Mouse (Mus musculus) heart, postnatal 0 days (tissue): Measurements from ENCODE around the gene Sugt1. TPM values are rescaled to one million over a fixed set of nuclear protein-coding genes. Genes with fewer than 3 reads are reported as not detected.

ENCODE experiments used
- ATAC-seq: fragments of 200-750 bp; cut with Nextera tagmentation; 2 replicates; pipeline ENCODE4 v1.8.0; 2017; ENCODE audit warnings: low read depth, moderate number of reproducible peaks, moderate library complexity; ENCODE audit not compliant: insufficient read depth
- DNase-seq: peaks from one replicate; pipeline ENCODE4 v3.0.0-alpha.2; 2016; ENCODE audit warnings: low spot score
- H3K27ac ChIP-seq: fragments of 300-500 bp; sonication (generic); 2 replicates; pipeline ENCODE4 v1.5.1; 2014; ENCODE audit warnings: low read depth, mild to moderate bottlenecking
- H3K27me3 ChIP-seq: fragments of 300-500 bp; sonication (generic); 2 replicates; pipeline ENCODE4 v1.6.1; 2014; ENCODE audit warnings: low read length, mixed read lengths; ENCODE audit not compliant: control insufficient read depth, insufficient read depth
- H3K36me3 ChIP-seq: fragments of 300-500 bp; sonication (generic); replicated peaks from 2 replicates; pipeline ENCODE4 v1.6.1; 2014; ENCODE audit warnings: low read length, mixed read lengths; ENCODE audit not compliant: control insufficient read depth, insufficient read depth
- H3K4me1 ChIP-seq: fragments of 300-500 bp; sonication (generic); 2 replicates; pipeline ENCODE4 v1.6.1; 2014; ENCODE audit warnings: antibody characterized with exemption; ENCODE audit not compliant: control insufficient read depth, insufficient read depth
- H3K4me2 ChIP-seq: fragments of 300-500 bp; sonication (generic); 2 replicates; pipeline ENCODE4 v1.6.1; 2014; ENCODE audit warnings: low read depth, mild to moderate bottlenecking, low read length, moderate library complexity
- H3K4me3 ChIP-seq: fragments of 300-500 bp; sonication (generic); 2 replicates; pipeline ENCODE4 v1.5.1; 2014; ENCODE audit warnings: low read depth, low read length
- H3K9ac ChIP-seq: fragments of 300-500 bp; sonication (generic); replicated peaks from 2 replicates; pipeline ENCODE4 v1.6.1; 2014; ENCODE audit warnings: low read depth, low read length, mixed read lengths
- H3K9me3 ChIP-seq: fragments of 300-500 bp; sonication (generic); replicated peaks from 2 replicates; pipeline ENCODE4 v1.6.1; 2016; ENCODE audit warnings: low read length; ENCODE audit not compliant: control insufficient read depth
- CTCF ChIP-seq: IDR thresholded peaks from 2 replicates; pipeline ENCODE4 v1.5.1; 2016; ENCODE audit warnings: antibody characterized with exemption, control low read depth, low read depth
- EP300 ChIP-seq: IDR thresholded peaks from 2 replicates; pipeline ENCODE4 v1.6.1; 2016; ENCODE audit warnings: antibody characterized with exemption, low read depth
- WGBS: fragments of 180-500 bp; shearing (Covaris S2); extraction: QIAGEN DNeasy Blood & Tissue Kit; methylation state at CpG from one replicate; pipeline ENCODE4 v1.1.7; 2014; 5-methylcytosine and 5-hydroxymethylcytosine counted together
- polyA plus RNA-seq: library from polyadenylated mRNA; unstranded; fragments of >200 nt; fragmentation: Nextera tagmentation; extraction: Ambion mirVana; gene quantifications from 2 replicates; pipeline ENCODE4 v1.2.1, GENCODE M21; 2015
- total RNA-seq: library from RNA; depleted of rRNA; stranded (reverse); fragments of >200 nt; gene quantifications from 2 replicates; pipeline ENCODE4 v1.2.3, GENCODE M21; 2014; ENCODE audit warnings: low replicate concordance

The Sugt1 gene
- total and polyA plus RNA-seq, 2 experiments from 2014 or later, result 33.1 to 95.5 TPM

GRCm38 (mm10) chr14:79652654-79653053, 65.2 kb downstream of the Sugt1 start:
- ATAC-seq, result no peak

DNA sequence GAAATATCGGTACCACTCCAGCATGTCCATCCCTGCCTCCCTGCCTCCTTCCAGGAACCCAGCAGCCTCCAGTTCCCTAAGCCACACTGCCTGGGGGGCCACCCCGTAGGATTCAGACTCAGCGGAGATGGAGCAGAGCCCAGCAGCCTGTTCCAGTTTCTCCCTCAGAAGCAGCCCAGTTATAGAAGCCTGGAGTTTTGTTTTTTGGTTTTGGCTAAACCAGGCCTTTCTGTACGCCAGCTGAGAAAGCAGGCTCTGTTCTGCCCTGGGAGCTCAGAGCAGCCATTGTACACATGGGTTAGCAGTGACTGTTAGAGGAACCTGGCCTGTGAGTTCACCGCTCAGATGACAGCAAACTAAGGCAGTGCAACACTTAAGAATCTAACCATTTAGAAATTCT, 70.8 kb downstream of the Sugt1 start:
- H3K9ac ChIP-seq, result no peak overlapping the region
- DNase-seq, result no peak
- TF ChIP-seq EP300 (no peak), CTCF (no peak)
- peak overlapping the region; percentile 8; the same call in 1 of the 2 replicates for H3K27ac ChIP-seq
- no peaks in the 10 kb centered on the region for H3K36me3 ChIP-seq
- no peak for ATAC-seq
- peaks cover 9% of the 10 kb centered on the region; the same call in 1 of the 2 replicates for H3K4me1 ChIP-seq
- no peaks in the 10 kb centered on the region for H3K9me3 ChIP-seq
- no peaks in the 10 kb centered on the region for H3K27me3 ChIP-seq
- 71% methylated on average over 5 of the region's 5 CpGs for WGBS
- no peak overlapping the region for H3K4me3 ChIP-seq
- no peak overlapping the region for H3K4me2 ChIP-seq

More at GRCm38 (mm10) chr14:79652654-79653053, 65.2 kb downstream of the Sugt1 start:
- no peaks in the 10 kb centered on the region for H3K36me3 ChIP-seq
- H3K27me3 ChIP-seq, result no peaks in the 10 kb centered on the region
- 54% methylated on average over 4 of the region's 4 CpGs for WGBS
- H3K27ac ChIP-seq, result no peak overlapping the region
- no peak overlapping the region for H3K9ac ChIP-seq
- H3K4me3 ChIP-seq, result no peak overlapping the region
- no peak for TF ChIP-seq CTCF
- TF ChIP-seq EP300, result no peak
- DNase-seq, result no peak
- H3K4me1 ChIP-seq, result no peaks in the 10 kb centered on the region
- no peak overlapping the region for H3K4me2 ChIP-seq
- no peaks in the 10 kb centered on the region for H3K9me3 ChIP-seq

DNA sequence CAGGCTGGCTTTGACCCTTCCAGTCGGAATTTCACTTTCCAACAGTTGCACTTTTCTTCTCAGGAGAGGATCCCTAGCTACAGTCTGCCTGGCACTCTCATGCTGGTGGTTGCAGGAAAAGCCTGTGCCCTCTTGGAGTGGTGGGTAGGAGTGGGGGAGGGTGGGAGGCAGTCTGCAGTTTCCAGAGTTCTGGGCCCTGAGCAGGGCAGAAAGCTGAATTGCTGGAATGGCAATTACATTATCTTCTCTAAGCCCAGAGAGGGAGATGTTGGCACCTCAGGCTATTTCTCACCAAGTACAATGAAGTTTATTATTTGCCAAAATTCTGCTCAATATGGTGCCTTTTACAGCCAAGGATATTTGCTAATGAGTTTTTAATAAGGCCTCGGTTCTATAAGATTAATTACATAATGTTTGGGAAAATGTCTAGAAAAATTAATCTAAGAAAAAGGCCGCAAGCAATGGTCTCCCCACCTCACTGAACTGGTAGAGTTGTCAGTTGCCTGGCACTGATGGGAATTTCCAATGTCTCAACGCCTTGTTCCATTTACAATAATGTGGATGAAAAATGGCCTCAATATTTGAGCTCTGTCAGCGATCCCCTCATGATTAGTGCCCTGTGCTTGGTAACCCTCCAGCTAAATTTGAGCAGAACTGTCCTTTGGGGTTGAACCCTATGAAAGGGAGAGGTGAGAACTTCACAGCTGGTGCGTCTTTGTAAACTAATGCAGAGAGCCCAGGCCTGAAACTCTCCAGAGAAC, 71.4 kb downstream of the Sugt1 start:
- peak overlapping the region; percentile 8; the same call in 1 of the 2 replicates for H3K27ac ChIP-seq
- DNase-seq, result no peak

GRCm38 (mm10) chr14:79660467-79660866, 73.0 kb downstream of the Sugt1 start:
- Histone ChIP-seq H3K27me3 (no peaks in the 10 kb centered on the region), H3K36me3 (no peaks in the 10 kb centered on the region), H3K4me3 (no peak overlapping the region), H3K4me2 (peak overlapping the region; percentile 57; the same call in 1 of the 2 replicates), H3K4me1 (peaks cover 9% of the 10 kb centered on the region; the same call in 1 of the 2 replicates), H3K9ac (no peak overlapping the region), H3K27ac (no peak overlapping the region), H3K9me3 (no peaks in the 10 kb centered on the region)
- no peak for TF ChIP-seq EP300
- no peak for TF ChIP-seq CTCF
- DNase-seq (no peak), ATAC-seq (no peak)
- 39% methylated on average over 5 of the region's 5 CpGs for WGBS

More for the DNA sequence above, 71.4 kb downstream of the Sugt1 start:
- Histone ChIP-seq H3K4me3 (no peak overlapping the region), H3K9ac (no peak overlapping the region), H3K27me3 (no peaks in the 10 kb centered on the region), H3K4me2 (no peak overlapping the region), H3K36me3 (no peaks in the 10 kb centered on the region), H3K9me3 (no peaks in the 10 kb centered on the region), H3K4me1 (peaks cover 9% of the 10 kb centered on the region; the same call in 1 of the 2 replicates)
- WGBS, result 81% methylated on average over 6 of the region's 6 CpGs
- TF ChIP-seq EP300, result no peak
- no peak for TF ChIP-seq CTCF
- ATAC-seq, result no peak

- TF ChIP-seq CTCF, result peak; percentile 73
- no peak for TF ChIP-seq EP300
- Histone ChIP-seq H3K9ac (no peak overlapping the region), H3K4me3 (peak overlapping the region; percentile 29), H3K4me2 (peak overlapping the region; percentile 57), H3K9me3 (no peaks in the 10 kb centered on the region), H3K27me3 (no peaks in the 10 kb centered on the region), H3K4me1 (peaks cover 9% of the 10 kb centered on the region; the same call in 1 of the 2 replicates), H3K27ac (no peak overlapping the region), H3K36me3 (no peaks in the 10 kb centered on the region)
- DNase-seq, result peak; percentile 49
- WGBS, result 15% methylated on average over 33 of the region's 33 CpGs
- peak; percentile 68 for ATAC-seq
Measured at GRCm38 (mm10) chr14:79661005-79661917, 73.8 kb downstream of the Sugt1 start.
